Mouse (Mus musculus) cerebellum, adult 11-12 months (tissue): Measurements from ENCODE around the gene Hypm.

Experiments used
- DNase-seq: peaks from one replicate; pipeline ENCODE4 v3.0.0; 2022

Gene Hypm

DNA sequence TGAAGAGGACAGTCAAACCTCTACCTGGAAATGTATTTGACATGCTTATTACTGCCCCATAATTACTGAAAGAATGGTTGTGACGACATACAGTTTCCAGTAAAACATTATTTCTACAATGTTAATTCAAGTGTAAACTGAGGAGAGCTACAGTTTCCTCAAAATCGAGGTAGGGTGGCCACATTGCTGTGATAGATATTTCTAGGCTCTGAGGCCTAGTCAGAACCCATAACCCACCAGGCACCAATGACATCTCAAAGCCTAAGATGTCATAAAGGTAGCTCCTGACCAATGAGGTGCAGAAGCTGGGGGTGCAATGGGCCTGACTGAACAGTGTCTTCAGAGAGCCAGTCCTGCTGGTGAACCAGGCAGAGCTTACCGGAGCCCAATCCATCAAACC lies at the start of gene Hypm:
Gene Hypm, plus strand, starts transcription at position 301 of the 400 bp plus-strand sequence.
- DNase-seq, result no peak

DNA sequence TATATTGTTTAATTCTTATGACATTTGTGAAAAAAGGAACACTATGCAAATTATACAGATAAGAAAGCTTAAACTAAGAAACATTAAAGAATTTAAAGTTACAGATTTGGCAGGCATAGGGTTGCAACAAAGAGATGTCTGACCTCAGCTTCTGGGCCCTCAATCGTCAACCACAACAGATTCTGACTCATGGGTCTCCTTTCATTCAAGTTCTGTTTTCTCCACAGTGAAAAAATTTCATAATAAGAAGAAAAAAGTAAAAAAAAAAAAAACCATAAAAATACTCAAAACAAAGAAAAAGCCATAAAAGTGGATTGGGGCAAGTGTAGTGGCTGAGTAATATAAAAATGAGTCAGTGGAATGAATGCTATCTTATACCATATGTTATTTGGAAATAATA lies 36.6 kb upstream of the Hypm start:
- no peak for DNase-seq

DNA sequence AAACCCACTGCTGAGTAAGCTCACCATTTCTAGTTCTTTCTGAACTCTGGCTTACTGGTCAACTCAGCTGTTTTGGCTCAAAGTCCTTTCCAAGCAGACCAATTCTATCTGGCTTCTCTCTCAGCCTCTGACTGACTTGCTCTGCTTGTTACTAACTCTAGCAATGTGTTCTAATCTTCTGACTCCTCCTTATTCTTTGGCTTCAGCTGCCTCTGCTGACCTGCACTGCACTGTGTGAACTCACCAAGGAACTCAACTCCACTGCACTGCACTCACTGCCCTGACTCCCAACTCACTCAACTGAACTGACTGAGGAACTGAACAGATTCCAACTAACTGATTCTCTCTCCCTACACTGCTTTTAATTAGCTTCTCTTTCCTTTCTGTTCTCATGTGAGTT lies 34.3 kb upstream of the Hypm start:
- no peak for DNase-seq

GRCm38 (mm10) chrX:9834779-9835178 lies 11.9 kb upstream of the Hypm start:
- no peak for DNase-seq

DNA sequence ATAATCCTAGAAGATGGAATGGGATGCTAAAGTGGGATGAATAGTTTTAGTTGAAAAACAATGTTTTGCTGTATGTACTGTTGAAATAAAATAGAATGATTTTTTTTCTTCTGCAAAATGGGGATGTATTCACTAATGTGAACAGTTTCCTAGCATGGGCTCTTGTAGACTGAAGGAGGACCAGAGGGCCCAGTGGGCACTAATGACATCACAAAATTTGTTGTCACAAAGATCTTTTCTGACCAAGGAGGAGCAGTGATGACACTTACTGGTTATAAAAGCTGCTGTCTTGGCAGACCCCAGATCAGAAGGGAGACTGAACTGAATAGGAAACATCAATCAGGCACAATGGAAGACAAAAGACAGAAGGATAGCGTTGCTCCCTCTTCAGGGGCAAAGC lies 2.7 kb downstream of the Hypm start, which contains the start of gene H2al3:
Gene H2al3, plus strand, starts transcription at position 301 of the 400 bp plus-strand sequence.
- DNase-seq, result no peak

DNA sequence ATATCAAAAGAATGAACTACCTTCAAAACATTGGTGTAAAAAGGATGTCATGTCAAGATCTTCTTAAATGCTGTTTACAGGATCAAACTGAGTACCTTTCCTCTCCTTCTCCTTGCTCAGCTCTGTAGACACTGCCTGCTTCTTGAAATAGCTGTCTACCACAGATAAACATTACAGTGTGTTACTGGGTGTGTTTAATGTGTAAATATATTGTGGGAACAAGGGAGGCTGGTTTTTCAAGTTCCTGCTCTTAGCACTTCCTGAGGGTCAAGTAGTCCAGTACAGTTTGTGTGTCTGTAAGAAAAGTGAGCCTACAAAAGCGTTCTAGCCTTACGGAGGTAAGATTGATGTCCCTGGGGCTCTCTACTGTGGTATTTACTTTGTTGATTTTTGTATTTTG lies 15.1 kb downstream of the Hypm start:
- no peak for DNase-seq

- DNase-seq, result no peak
Observed at GRCm38 (mm10) chrX:9875519-9875918, 28.8 kb downstream of the Hypm start.

- DNase-seq, result no peak
Observed at GRCm38 (mm10) chrX:9885322-9885721, 38.6 kb downstream of the Hypm start, which contains the start of gene Sytl5. Gene Sytl5 (plus strand): TSS chrX:9885622.
